Mouse (Mus musculus) CD4-positive, CD25-positive, alpha-beta regulatory T cell, adult 2 months (primary cell): ENCODE data around the gene Cct7.
A peak's percentile ranks its signal among the peaks of the same experiment; 100 is the strongest.

Source experiments
- DNase-seq: peaks from one replicate; pipeline ENCODE4 v3.0.0-alpha.2; 2012; ENCODE audit warnings: low read depth, low spot score

Gene Cct7

GRCm38 (mm10) chr6:85502103-85502910 is 51.0 kb downstream of the Cct7 start:
- DNase-seq, result no peak

- no peak for DNase-seq
Measured at GRCm38 (mm10) chr6:85502911-85503250, 51.6 kb downstream of the Cct7 start, which contains the start of gene Fbxo41. TSS of gene Fbxo41 (minus strand) at chr6:85502994.

GRCm38 (mm10) chr6:85504908-85505307 is 53.6 kb downstream of the Cct7 start:
- no peak for DNase-seq

- DNase-seq, result no peak
Measured at GRCm38 (mm10) chr6:85508602-85509001, 57.3 kb downstream of the Cct7 start.

- peak; percentile 29 for DNase-seq
Measured at GRCm38 (mm10) chr6:85510476-85510875, 59.2 kb downstream of the Cct7 start.

GRCm38 (mm10) chr6:85511286-85512055 is 60.2 kb downstream of the Cct7 start:
- peak; percentile 11 for DNase-seq

- peak; percentile 2 for DNase-seq
Measured at GRCm38 (mm10) chr6:85512056-85512440, 60.7 kb downstream of the Cct7 start.

- DNase-seq, result peak; percentile 13
Measured at GRCm38 (mm10) chr6:85512577-85513530, 61.5 kb downstream of the Cct7 start.

GRCm38 (mm10) chr6:85513531-85513910 is 62.2 kb downstream of the Cct7 start, which contains the start of gene Egr4:
TSS of gene Egr4 (minus strand) at chr6:85513589.
- DNase-seq, result peak; percentile 77

- DNase-seq, result no peak
Measured at GRCm38 (mm10) chr6:85515941-85516340, 64.6 kb downstream of the Cct7 start.
